Mouse (Mus musculus) cortical plate, adult 2 months (tissue): ENCODE measurements around the gene Ccdc113.

Source experiments
- CTCF ChIP-seq: fragments of 200-500 bp; IDR thresholded peaks from 2 replicates; pipeline ENCODE4 v1.5.1; 2011; ENCODE audit warnings: mild to moderate bottlenecking, control low read depth, low read length; ENCODE audit not compliant: insufficient read depth; ENCODE audit errors: extremely low read depth
- POLR2A ChIP-seq: fragments of 200-500 bp; IDR thresholded peaks from 2 replicates; pipeline ENCODE4 v1.6.1; 2011; ENCODE audit warnings: mild to moderate bottlenecking, low read length, control low read depth; ENCODE audit not compliant: insufficient read depth; ENCODE audit errors: extremely low read depth

- TF ChIP-seq POLR2A = no peak
- TF ChIP-seq CTCF = peak; percentile 86
Measured at GRCm38 (mm10) chr8:95599861-95600260, 66.0 kb downstream of the Ccdc113 start.
